Mouse (Mus musculus) cerebellum, postnatal 4 days (tissue): ENCODE data around the gene Zfp143.
"Not testable (repeated sequence)": the region's sequence is repeated elsewhere in the genome, so short reads cannot be mapped to it uniquely, and the experiment has no call there.

ENCODE experiments used
- DNase-seq, 2 experiments: peaks; one replicate each; pipeline ENCODE4 v3.0.0; 2022; ENCODE audit warnings: low spot score in 2 of 2, mixed read lengths in 1 of 2

Gene Zfp143

DNA sequence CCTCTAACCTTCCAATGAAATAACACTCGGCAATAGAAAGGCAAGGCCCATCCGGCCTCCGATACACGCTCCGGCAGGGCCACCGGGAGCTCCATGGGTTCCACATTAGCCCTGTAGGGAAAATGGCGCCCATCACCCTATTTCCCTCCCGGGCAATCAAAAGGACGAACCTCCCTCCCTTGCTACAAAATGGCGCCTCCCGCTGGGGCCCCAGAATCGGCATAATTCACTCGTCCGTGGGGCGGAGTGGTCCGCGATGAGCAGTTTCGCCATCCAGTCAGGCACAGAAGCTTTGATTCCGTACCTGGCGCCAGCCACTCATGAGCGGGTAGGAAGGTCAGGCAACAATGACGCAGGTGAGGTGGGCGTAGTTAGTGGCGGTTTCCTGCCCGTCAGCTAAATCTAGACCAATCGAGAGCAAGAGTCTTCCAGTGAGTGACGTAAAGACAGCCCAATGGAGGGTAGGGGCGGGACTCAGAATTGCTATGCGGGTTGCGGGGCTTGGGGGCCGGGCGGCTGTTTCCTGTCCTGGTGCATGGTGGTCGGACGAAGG, at the start of gene Zfp143:
Gene Zfp143, plus strand, starts transcription at position 19 of the 553 bp plus-strand sequence.
- peak; percentile 100 for DNase-seq

DNA sequence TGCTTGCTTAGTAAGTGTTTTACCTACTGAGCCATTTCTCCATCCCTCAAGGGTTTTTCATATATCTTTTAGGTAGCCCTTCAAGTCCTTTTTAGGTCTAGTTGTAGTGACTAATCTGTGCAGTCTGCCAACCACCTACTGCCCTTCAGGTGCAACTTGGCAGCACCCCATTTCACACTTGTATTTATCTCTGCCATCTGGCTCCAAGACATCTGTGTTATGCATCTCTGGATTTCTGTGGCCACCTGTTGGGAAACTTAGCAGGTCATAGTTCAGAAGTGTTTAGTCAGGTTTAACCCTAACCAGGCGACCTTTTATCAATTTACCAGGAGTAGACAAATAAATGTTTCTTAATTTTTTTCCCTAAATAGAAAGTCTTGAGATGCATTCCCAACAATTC, 49.6 kb upstream of the Zfp143 start:
- no peak for DNase-seq

DNA sequence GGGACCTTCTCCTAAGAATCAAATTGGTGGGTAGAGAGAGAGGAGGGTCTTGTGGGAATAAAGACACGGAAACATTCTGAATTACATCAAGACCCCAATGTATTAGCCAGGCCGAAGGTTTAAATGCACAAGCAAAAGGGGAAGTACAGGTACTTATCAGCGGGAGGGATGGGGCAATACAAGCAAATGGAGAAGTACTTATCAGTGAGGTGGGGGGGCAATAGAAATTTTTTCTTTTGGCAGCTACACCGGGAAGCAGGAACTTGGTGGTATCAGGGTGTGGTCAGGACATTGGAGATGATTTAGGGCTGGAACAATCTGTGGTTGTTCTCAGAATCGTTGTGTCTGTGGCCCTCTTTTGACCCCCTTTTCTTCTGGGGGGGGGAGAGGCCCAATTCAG, 46.7 kb upstream of the Zfp143 start:
- DNase-seq: no peak

DNA sequence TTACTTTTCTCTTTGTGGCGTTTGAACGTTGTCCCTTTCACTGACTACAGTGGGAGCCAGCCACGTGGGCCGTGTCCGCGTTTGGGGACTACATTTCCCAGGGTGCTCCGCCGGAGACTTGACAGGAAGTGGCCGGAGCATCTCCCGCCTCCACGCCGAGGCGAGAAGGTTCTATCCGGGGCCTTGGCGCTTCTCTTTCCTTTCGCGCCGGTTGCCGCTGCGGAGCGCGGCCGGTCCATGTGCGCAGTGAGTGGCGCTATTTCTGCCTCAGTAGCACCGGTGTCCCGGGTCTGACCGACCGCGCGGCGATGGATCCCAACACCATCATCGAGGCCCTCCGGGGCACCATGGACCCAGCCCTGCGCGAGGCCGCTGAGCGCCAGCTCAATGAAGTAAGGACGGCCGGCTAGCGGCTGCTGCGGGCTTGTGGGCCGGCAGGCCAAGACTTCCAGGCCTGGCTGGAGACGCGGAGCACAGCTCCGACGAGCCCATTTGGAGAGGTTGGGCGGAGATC, 42.8 kb upstream of the Zfp143 start, which contains the start of gene Ipo7:
Gene Ipo7, plus strand, starts transcription at position 158 of the 514 bp plus-strand sequence.
- peak; percentile 83 to 91 for DNase-seq

DNA sequence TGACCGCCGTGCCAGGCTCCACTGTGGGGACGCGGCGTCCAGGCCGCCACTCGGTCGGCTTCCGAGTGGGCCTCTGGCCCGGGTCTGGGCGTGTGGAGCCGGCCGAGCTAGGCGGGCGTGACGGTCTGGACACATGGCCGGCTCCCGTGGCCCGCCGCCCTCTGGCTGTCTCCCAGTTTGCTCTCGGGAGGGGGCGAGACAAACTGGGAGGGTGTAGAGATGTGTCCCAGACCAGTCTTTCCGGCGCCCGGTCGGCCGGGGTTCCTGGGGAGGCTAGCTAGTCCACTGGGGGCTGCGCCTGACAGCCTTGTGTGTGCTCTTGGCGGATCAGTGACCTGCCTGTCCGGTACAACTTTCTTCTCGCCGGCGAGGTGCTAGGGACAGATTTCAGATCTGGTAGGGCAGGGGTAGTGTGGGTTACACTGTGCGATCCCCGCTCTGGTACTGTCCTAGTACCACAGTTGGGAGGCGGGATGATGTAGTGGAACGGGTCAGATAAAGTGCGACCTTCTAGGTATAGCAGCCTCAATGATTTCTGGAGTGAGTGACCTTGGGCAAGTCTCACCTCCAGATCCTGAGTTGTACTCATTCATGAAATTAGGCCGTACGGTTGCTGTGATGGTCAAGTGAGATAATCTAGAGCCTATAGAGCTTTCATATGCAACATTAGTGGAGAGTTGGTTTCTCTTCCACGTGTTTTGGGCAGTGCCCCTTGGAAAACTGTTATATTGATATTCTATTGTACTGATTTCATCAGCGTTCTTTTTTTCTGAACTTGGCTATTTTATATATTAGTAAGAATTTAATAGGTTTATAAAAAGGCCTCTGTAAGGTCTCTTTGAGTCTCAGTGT, 42.2 kb upstream of the Zfp143 start:
- DNase-seq: peak in 1 of 2 experiments; percentile 56

DNA sequence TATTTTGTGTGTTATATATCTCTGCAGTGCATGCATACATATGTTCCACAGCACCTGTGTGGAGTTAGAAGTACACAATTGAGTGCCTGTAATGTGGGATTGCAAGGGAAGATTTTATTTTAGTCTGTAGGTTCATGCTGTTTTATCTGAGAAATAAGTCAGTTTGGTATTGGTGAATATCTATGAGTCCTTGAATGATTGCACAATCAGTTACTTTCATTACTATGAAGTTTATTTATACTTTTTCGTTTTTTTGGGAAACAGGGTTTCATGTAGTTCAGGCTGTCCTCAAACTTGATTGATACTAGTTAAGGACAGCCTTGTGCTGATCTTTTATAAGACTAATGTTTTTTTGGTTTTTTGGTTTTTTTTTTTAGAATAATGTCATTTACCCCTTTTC, 37.5 kb upstream of the Zfp143 start:
- DNase-seq: no peak

DNA sequence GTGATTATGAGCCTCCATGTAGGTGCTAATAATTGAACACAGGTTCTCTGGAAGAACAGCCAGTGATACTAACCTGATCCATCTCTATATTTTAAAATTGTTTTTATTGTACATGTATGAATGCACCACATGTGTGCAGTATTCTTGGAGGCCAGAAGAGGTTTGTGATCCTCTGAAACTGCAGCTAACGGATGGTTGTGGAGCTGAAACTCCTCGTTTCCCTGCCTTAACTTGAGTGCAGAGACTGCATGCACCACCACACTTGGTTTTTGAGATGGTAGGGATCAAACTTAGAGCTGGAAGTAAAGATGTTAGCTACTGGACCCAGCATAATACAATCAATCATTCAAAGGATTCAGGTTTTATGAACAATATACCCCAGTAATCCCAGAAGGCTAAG, 34.4 kb upstream of the Zfp143 start:
- DNase-seq: no peak

DNA sequence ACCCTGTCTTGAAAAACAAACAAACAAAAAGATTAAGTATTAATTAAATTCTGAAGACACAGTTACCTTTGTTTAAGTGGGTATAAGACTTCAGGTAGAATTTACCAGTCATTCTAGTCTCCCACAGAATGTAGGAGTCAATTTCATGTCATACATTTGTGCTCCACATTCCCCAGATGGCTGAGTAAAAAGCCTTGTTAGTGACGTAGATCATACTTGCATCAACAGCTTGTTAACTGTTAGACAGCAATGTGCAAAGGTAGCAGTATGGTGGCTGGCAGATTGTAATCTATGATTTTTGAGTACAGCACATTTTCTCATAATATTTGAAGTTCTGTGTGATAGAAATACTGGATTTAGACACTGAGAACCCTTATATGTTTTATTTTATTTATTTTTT, 32.2 kb upstream of the Zfp143 start:
- DNase-seq: no peak

DNA sequence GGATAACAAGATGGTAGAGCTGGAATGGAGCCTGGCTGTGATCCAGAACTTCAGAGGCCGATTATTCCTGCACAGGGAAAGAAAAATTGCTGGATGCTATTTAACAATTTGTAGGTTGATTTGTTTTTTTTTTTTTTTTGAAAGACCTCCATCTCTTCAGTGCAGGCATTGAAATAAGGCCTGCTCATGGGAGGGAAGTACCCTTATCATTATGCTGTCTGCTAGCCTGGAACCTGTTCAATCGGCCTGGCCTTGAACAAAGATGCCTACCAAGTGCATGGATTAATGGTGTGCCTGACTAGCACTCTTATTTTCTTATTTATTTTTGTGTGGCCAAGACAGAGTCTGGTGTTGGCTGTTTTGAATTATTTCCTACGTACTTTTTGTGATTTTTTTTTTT, 30.7 kb upstream of the Zfp143 start:
- DNase-seq: no peak

DNA sequence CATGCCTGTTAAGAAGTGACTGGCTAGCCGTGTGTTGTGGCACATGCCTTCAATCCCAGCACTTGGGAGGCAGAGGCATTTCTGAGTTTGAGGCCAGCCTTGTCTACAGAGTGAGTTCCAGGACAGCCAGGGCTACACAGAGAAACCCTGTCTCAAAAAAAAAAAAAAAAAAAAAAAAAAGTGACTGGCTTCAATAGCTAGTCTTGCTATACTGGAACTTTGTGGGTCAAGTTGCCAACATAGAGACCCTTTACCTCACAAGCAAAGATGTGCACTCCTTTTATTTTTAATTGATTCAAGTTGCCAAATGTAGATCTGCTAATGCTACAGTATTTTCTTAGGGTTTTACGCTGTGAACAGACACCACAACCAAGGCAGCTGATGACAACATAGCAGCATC, 3.3 kb upstream of the Zfp143 start:
- not testable (repeated sequence) for DNase-seq

DNA sequence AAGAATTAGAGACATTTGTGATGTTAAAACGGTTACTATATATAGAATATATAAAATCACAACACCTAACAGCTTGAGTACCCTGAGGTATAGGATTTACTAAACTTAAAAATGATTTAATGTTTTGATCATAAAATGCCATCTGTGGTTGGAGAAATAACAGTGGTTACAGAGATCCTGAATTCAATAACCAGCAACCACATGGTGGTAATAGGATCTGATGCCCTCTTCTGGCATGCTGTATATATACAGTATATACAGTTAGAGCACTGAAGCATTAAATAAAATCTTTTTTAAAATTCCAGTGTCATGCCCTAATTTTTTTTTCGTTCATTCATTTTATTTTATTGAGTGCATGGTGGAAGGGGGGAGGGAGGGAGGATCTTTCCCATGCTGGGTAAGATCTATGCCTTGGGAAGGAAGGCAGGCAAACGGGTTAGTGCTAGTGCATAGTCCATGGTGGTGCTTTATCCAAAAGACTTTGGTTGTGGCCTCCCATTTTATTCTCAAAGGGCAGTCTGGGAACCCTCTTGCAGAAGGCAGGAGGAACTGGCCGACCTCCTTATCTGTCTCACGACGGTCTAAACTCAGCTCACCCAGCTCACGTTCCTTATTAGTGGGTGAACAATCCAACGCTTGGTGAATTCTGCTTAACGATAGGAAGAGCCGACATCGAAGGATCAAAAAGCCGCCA, 1.8 kb upstream of the Zfp143 start:
- DNase-seq: peak in 1 of 2 experiments; percentile 11

DNA sequence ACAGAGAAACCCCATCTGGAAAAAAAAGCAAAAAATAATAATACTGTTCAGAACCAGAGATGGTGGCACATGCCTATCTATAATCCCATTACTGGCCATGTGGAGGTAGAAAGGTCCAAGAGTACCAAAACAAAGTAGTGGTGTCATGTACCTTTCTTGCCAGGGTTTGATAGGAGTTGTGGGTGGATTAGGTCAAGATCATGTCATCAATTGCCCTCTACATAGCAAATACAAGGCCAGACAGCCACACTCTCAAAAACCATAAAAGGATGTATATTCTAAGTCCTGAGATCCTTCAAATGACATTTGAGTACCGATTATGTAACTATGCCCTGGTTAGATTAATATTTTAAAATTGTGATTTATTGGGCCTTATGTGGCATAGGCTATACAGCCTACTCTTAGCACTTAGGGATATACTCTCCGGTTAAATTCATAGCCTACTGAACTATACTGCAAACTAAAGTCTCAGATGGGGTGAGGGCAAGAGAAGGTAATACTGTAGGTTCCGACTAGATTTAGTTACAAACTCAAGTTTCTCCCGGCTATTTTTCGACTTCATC, 830 bp upstream of the Zfp143 start:
- DNase-seq: no peak

DNA sequence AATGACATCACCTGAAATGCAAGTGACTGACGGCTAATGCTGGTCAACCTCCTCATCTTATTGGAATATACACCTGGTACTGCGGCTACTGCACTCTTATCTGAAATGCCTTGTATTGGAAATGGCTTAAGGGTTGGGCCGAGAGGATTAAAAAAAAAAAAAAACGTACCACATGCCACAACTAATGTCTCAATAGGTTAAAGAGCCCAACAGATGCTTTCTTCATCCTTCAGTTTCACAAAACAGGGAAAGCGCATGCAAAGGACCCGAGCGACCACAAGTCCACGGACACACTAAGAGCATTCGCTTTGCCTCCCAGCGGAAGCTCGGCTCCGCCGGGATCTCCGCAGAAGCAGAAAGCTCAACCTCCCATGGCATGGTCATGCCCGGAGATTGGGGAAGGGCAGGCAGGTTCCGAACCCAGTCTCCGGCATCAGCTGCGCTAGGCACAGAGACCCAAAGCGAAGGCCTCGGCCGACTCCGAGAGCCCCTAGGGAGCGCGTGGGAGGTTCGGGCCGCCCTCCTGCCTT, 283 bp upstream of the Zfp143 start:
- peak in 1 of 2 experiments; percentile 31 for DNase-seq

DNA sequence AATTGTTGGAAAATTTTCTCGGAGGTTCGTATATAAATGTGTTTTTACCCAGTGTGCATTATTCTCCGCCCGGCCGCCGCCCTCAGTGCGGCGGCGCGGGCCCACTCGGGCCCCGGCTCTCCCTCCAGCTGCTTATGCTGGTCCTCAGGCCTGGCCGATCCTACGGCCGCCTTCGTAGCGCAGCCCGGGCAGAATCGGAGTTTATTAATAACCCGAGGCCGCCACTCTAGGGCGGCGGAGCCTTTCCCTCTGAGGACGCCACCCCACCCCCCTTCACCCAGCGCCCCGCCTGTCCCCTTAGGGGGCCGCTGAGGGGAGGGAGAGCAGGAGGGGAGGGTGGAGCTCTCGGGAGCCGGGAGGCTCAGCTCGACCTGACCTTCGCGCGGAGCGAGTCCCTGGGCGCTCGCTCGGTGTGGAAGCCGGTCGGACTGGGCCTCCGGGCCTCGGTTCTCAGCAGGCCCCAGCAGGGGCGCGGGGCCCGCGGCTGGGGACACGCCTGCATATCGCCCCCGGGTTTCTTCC, 796 bp downstream of the Zfp143 start:
- peak; percentile 41 to 77 for DNase-seq

DNA sequence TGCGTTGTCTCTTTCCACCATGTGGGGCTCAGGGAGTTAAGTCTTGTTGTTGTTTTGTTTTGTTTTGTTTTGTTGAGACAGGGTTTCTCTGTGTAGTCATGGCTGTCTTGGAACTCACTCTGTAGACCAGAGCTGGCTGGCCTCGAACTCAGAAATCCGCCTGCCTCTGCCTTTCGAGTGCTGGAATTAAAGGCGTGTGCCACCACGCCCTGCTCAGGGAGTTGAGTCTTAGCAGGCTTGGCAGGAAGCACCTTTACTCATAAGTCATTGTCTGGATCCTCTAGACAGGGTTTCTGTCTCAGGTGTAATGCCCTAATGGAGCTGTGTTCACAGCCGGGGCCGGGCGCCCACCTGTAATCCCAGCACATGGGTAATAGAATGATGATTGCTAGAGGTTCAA, 2.7 kb downstream of the Zfp143 start:
- DNase-seq: no peak

DNA sequence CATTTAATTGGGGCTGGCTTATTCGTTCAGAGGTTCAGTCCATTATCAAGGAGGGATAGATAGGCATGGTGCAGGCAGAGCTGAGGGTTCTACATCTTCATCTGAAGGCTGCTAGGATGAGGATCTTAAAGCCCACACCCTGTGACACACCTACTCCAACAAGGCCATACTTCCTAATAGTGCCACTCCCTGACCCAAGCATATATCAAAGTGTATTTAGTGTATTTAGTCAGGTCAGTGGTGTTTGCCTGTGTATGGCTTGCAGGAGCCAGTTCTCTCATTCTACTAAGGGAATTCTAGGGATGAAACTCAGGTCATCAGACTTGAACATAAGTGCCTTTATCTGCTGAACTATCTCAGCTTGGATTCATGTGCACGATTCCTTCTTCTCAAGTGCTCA, 8.1 kb downstream of the Zfp143 start:
- no peak for DNase-seq

DNA sequence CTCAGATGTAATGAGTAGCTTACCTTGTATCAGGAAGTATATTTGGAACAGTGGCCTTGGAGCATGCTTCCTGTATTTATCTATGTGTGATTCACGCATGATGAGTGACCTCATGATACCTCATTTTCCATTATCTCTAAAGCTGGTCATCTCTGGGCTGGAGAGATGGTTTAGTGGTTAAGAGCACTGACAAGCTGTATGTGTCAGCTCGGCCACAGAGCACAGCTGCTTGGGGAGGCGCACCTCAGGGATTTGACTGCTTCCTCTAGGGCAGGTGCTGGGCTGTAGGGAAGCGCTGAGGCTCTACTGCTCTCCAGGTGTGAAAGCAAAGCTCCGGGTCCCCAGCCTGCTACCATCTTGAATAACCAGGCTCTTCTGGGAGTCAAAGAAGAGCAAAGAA, 17.2 kb downstream of the Zfp143 start:
- DNase-seq: no peak

DNA sequence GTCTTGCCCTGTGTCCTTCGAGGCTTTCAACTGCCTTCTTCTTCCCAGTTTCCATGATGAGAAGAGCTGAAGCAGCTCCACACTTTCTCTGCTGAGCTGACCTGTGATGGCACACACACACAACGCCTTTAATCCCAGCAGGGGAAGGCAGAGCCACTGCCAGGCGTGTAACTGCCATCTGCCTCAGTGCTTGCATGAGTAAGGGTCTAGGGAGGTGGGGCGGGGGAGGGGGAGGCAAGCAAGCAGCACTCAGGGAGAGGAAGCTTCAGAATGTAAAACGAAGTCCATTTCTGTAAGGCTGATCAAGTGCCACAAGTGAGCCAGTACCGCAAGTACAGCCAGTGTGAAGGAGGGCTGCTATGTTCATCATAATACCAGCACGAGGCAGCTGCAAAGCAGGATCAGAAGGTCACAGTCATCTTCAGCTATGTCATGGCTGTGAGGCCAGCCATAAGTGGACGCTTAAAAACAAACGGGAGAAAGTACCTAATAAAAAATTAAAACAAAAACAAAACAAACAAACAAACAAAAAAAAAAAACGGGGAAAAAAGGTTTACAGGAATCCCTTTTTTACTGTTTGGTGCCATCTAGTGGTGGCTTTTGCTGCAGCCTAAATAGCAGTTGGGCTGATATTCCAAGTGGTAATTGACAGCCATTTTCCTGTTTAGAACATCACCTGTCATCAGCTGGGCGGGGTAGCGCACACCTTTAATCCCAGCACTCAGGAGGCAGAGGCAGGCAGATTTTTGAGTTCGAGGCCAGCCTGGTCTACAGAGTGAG, 22.6 kb downstream of the Zfp143 start:
- peak; percentile 35 to 62 for DNase-seq

DNA sequence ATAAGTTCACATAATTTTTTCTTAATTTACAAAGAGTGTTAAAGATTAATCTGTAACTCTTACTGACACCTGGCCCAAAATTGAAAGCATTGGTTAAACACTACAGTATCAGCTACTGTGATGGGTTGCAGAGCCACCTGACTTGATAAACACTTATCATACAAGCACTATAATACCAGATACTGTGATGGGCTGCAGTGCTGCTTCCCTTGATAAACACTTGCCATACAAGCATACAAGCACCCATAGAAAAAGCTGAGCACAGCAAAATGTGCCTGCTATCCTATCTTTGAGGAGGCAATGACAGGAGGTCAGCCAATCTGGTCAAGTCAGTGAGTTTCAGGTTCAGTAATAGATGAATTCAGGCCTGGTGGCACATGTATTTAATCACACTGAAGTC, 24.2 kb downstream of the Zfp143 start:
- no peak for DNase-seq

DNA sequence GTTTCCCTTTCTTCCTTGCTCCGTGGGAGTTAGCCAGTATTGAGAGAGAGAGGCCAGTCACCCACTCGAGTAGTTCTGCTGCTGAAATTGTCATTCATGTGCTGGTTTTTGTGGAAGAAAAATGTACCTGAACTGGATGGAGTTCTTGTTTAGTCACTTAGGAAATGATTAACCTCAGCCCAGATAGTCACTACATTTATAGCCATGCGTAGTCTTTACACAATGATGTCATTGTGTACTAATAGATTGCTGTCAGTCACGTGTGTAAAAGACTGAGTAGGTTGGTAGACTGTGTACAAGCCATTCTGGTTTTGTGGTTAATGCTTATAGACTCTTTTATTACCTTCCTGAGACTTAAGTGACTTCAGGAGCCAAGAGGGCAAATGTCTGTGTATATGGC, 26.9 kb downstream of the Zfp143 start:
- no peak for DNase-seq

DNA sequence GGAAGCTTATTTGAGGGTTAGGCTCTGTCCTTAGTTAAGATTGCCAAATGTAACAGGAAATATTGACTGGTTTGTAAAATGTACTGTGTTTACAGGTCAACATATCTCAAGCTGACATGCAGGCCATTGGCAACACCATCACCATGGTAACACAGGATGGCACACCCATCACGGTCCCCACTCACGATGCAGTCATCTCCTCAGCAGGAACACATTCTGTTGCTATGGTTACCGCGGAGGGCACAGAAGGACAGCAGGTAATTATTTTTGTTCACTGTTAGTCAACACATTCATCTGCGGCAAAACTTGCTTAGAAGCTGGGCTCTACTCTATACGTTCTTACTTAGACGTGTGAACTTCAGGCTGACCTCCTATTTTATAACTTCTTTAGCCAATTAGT, 30.7 kb downstream of the Zfp143 start:
- DNase-seq: no peak
